Mouse (Mus musculus): ENCODE results near the gene Trim14.

- TF ChIP-seq CTCF (IDR thresholded peaks at IDR 0.05; ENCODE audit: low read depth) = no peak
- TF ChIP-seq EP300 (optimal IDR thresholded peaks at IDR 0.05) = no peak
Observed at GRCm38 (mm10) chr4:46447461-46447860, 88.5 kb downstream of the Trim14 start.
